Mouse (Mus musculus): ENCODE data around the gene Dennd4a. TPM values are rescaled to one million over a fixed set of nuclear protein-coding genes. Genes with fewer than 3 reads are reported as not detected.
"Not testable (repeated sequence)": the region's sequence is repeated elsewhere in the genome, so short reads cannot be mapped to it uniquely, and the experiment has no call there.

Dennd4a gene
- polyA plus RNA-seq, 1 experiment from 2014 or later, result 8.5 TPM

DNA sequence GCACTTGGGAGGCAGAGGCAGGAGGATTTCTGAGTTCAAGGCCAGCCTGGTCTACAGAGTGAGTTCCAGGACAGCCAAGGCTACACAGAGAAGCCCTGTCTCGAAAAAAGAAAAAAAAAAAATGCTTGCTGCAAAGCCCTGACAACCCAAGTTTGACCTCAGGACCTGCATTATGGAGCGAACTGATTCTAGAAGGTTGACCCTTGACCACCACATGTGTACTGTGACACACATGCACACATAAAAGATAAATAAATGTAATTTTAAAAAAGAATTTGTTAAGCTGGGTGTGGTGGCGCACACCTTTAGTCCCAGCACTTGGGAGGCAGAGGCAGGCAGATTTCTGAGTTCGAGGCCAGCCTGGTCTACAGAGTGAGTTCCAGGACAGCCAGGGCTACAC, 8.5 kb downstream of the Dennd4a start:
- not testable (repeated sequence) for H3K27ac ChIP-seq (replicated peaks); H3K4me2 ChIP-seq (replicated peaks); ATAC-seq (ENCODE audit: insufficient number of reproducible peaks, low FRiP score, low TSS enrichment, low read depth); H3K27me3 ChIP-seq; H3K36me3 ChIP-seq; H3K4me1 ChIP-seq; H3K9ac ChIP-seq; H3K9me3 ChIP-seq (replicated peaks); H3K4me3 ChIP-seq (replicated peaks)
- 90% methylated on average over 4 of the region's 4 CpGs for WGBS

- no peak overlapping the region for H3K4me2 ChIP-seq (replicated peaks)
- ATAC-seq (ENCODE audit: insufficient number of reproducible peaks, low FRiP score, low TSS enrichment, low read depth), result no peak
- H3K4me3 ChIP-seq (replicated peaks), result no peak overlapping the region
- no peaks in the 10 kb centered on the region for H3K27me3 ChIP-seq
- H3K27ac ChIP-seq (replicated peaks), result no peak overlapping the region
- H3K36me3 ChIP-seq, result no peaks in the 10 kb centered on the region
- no peaks in the 10 kb centered on the region for H3K9me3 ChIP-seq (replicated peaks)
- no peaks in the 10 kb centered on the region for H3K4me1 ChIP-seq
- WGBS, result 63% methylated on average over 3 of the region's 3 CpGs
- no peak overlapping the region for H3K9ac ChIP-seq
Observed at GRCm38 (mm10) chr9:64820086-64820795, 9.1 kb downstream of the Dennd4a start.

DNA sequence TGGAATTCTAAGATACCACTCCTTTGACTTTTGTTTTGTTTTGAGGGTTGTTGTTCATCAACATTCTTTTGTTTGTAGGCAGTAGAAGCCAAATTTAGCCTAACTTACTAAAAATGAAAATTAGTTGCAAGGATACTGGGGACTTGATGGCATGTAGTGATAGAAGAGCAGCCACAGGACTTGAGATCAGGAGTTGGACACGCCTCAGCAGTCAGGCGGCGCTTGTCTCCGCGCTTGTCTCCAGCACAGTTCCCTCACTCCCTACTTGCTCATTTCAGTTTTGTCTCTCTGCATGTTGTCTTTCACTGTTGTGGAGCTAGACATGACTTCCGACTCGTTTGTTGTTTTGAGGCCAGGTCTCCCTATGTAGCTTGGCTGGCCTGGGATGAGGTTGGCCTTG, 11.1 kb downstream of the Dennd4a start:
- Histone ChIP-seq H3K4me2 (replicated peaks) (no peak overlapping the region), H3K27me3 (no peaks in the 10 kb centered on the region), H3K9me3 (replicated peaks) (no peaks in the 10 kb centered on the region), H3K4me3 (replicated peaks) (no peak overlapping the region), H3K4me1 (no peaks in the 10 kb centered on the region), H3K9ac (no peak overlapping the region), H3K36me3 (no peaks in the 10 kb centered on the region), H3K27ac (replicated peaks) (no peak overlapping the region)
- WGBS, result 89% methylated on average over 7 of the region's 7 CpGs
- no peak for ATAC-seq (ENCODE audit: insufficient number of reproducible peaks, low FRiP score, low TSS enrichment, low read depth)

- WGBS, result 75% methylated on average over 5 of the region's 5 CpGs
- no peak overlapping the region for H3K4me3 ChIP-seq (replicated peaks)
- no peak for ATAC-seq (ENCODE audit: insufficient number of reproducible peaks, low FRiP score, low TSS enrichment, low read depth)
- H3K36me3 ChIP-seq, result no peaks in the 10 kb centered on the region
- no peak overlapping the region for H3K4me2 ChIP-seq (replicated peaks)
- H3K9ac ChIP-seq, result no peak overlapping the region
- no peaks in the 10 kb centered on the region for H3K4me1 ChIP-seq
- H3K9me3 ChIP-seq (replicated peaks), result no peaks in the 10 kb centered on the region
- H3K27ac ChIP-seq (replicated peaks), result no peak overlapping the region
- H3K27me3 ChIP-seq, result no peaks in the 10 kb centered on the region
Observed at GRCm38 (mm10) chr9:64824389-64825008, 13.4 kb downstream of the Dennd4a start.

DNA sequence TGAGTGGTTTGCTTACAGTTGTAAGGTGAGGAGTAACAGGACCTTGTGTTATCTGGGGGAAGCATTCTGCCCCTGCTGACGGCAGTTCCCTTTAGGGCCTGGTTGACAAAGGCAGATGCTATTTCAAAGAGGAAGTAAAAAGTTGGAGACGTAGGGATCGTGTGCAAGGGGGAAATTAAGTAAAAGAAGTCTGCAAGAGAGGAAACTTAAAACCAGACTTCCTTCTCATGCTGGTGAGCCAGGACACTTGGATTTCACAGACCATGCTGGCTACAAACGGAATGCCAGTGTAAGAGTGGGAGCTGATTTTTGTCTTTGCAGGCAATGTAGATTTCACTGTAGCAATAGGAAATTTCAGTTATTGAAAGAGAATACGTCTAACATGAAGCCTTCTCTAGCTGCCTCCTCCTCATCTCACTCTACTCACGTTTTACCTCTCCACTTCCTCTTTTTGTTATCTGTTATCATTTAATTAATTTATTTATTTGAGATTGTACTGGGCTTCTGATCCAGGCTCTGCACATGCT, 19.0 kb downstream of the Dennd4a start:
- H3K4me2 ChIP-seq (replicated peaks), result no peak overlapping the region
- H3K4me3 ChIP-seq (replicated peaks), result no peak overlapping the region
- ATAC-seq (ENCODE audit: insufficient number of reproducible peaks, low FRiP score, low TSS enrichment, low read depth), result no peak
- no peak overlapping the region for H3K27ac ChIP-seq (replicated peaks)
- H3K9me3 ChIP-seq (replicated peaks), result no peaks in the 10 kb centered on the region
- 0 out of 2 replicates have a peak, but pooled peaks cover 3% of the 10 kb centered on the region for H3K4me1 ChIP-seq
- H3K9ac ChIP-seq, result no peak overlapping the region
- WGBS, result 26% methylated on average over 6 of the region's 6 CpGs
- H3K36me3 ChIP-seq, result no peaks in the 10 kb centered on the region
- no peaks in the 10 kb centered on the region for H3K27me3 ChIP-seq

GRCm38 (mm10) chr9:64830641-64831040, 19.5 kb downstream of the Dennd4a start:
- no peak overlapping the region for H3K4me2 ChIP-seq (replicated peaks)
- H3K9me3 ChIP-seq (replicated peaks), result no peaks in the 10 kb centered on the region
- no peaks in the 10 kb centered on the region for H3K27me3 ChIP-seq
- 81% methylated on average over 7 of the region's 7 CpGs for WGBS
- no peak for ATAC-seq (ENCODE audit: insufficient number of reproducible peaks, low FRiP score, low TSS enrichment, low read depth)
- no peaks in the 10 kb centered on the region for H3K36me3 ChIP-seq
- H3K4me1 ChIP-seq, result 0 out of 2 replicates have a peak, but pooled peaks cover 3% of the 10 kb centered on the region
- H3K9ac ChIP-seq, result no peak overlapping the region
- no peak overlapping the region for H3K4me3 ChIP-seq (replicated peaks)
- H3K27ac ChIP-seq (replicated peaks), result no peak overlapping the region

DNA sequence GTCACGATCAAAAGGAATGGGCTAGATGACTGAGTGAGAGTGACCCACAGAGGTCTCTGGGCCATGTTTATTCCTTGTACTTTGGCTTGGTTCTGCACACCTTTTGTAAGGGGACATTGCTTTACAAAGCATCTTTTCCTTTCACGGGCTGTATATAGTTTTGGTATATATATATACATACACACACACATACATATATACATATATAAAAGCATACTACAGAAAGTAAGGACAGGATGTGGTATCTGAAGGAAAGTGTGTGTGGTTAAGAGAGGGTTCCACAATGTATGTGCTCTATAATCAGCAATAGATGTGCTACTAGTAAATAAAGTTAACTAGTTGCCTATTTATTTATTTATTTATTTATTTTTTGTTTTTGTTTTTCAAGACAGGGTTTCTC, 20.6 kb downstream of the Dennd4a start:
- H3K4me2 ChIP-seq (replicated peaks), result no peak overlapping the region
- no peaks in the 10 kb centered on the region for H3K9me3 ChIP-seq (replicated peaks)
- H3K27me3 ChIP-seq, result no peaks in the 10 kb centered on the region
- H3K4me3 ChIP-seq (replicated peaks), result no peak overlapping the region
- 82% methylated on average over 2 of the region's 2 CpGs for WGBS
- no peak overlapping the region for H3K27ac ChIP-seq (replicated peaks)
- H3K4me1 ChIP-seq, result 0 out of 2 replicates have a peak, but pooled peaks cover 3% of the 10 kb centered on the region
- no peaks in the 10 kb centered on the region for H3K36me3 ChIP-seq
- ATAC-seq (ENCODE audit: insufficient number of reproducible peaks, low FRiP score, low TSS enrichment, low read depth), result no peak
- H3K9ac ChIP-seq, result no peak overlapping the region

DNA sequence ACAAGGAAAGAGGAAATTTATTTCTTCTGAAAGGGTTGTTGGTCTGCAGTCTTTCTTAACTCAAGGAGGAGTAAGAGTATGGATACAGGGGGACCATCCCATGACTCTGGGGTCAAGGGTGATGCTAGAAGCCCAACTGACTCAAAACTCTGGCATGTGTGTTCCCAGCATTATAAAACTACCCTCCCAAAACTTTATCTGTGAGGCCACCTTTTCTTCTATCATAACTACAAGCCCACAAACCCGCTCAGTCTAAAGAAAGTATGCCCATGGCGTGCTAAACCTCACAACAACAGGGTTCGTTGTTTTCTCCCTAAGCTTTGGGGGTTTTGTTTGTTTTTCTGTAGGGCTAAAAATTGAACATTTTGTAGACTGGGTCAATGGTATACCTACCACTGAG, 23.3 kb downstream of the Dennd4a start:
- no peaks in the 10 kb centered on the region for H3K27me3 ChIP-seq
- WGBS, result 94% methylated on average over 3 of the region's 3 CpGs
- no peak overlapping the region for H3K4me2 ChIP-seq (replicated peaks)

DNA sequence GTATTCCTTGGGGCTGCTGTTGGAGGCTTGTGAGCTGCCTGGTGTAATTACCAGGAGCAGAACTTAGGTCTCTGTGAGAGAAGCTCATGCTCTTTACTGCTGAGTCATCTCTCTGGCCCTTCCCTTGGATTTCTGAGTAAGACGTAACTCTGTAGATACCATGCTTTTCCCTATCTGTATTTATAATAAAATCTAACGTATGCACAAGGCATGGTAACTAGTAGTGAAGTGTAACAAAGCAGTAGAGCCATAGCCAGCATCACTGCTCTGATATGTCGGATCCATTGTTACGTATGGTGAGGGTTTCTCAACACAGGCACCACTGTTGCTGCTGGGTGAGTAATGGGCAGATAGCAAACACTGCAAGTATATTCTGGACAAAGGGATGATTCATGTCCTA, 34.2 kb downstream of the Dennd4a start:
- Histone ChIP-seq H3K27ac (replicated peaks) (no peak overlapping the region), H3K4me1 (no peaks in the 10 kb centered on the region), H3K4me3 (replicated peaks) (no peak overlapping the region), H3K9ac (no peak overlapping the region), H3K9me3 (replicated peaks) (no peaks in the 10 kb centered on the region), H3K4me2 (replicated peaks) (no peak overlapping the region), H3K27me3 (no peaks in the 10 kb centered on the region), H3K36me3 (no peaks in the 10 kb centered on the region)
- WGBS, result 84% methylated on average over 4 of the region's 4 CpGs
- no peak for ATAC-seq (ENCODE audit: insufficient number of reproducible peaks, low FRiP score, low TSS enrichment, low read depth)

More for the DNA sequence above, 23.3 kb downstream of the Dennd4a start:
- Histone ChIP-seq H3K4me1 (0 out of 2 replicates have a peak, but pooled peaks cover 3% of the 10 kb centered on the region), H3K27ac (replicated peaks) (no peak overlapping the region), H3K4me3 (replicated peaks) (no peak overlapping the region), H3K9me3 (replicated peaks) (no peaks in the 10 kb centered on the region), H3K36me3 (no peaks in the 10 kb centered on the region), H3K9ac (no peak overlapping the region)
- no peak for ATAC-seq (ENCODE audit: insufficient number of reproducible peaks, low FRiP score, low TSS enrichment, low read depth)

DNA sequence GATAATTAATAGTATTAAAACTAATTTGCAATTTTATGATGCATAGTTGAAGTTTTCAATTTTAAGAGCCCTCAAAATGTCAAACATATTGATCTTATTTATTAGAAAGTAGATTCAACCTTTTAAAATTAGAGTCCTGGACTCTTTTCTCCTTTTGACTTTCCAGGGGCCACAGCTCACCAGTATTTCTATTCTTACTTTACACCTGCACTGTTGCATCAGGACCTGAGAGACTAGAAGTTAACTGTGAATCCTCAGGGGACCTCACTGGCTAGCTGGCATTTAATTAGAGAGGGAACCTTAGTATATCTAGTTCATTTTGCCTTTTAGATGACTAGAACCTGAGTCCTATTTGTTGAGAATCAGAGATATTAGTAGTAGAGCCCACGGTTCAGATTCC, 38.4 kb downstream of the Dennd4a start:
- WGBS, result 85% methylated on average over 1 of the region's 1 CpGs
- H3K4me3 ChIP-seq (replicated peaks), result no peak overlapping the region
- ATAC-seq (ENCODE audit: insufficient number of reproducible peaks, low FRiP score, low TSS enrichment, low read depth), result no peak
- no peaks in the 10 kb centered on the region for H3K9me3 ChIP-seq (replicated peaks)
- H3K36me3 ChIP-seq, result no peaks in the 10 kb centered on the region
- H3K27me3 ChIP-seq, result no peaks in the 10 kb centered on the region
- no peak overlapping the region for H3K9ac ChIP-seq
- H3K4me2 ChIP-seq (replicated peaks), result no peak overlapping the region
- H3K4me1 ChIP-seq, result no peaks in the 10 kb centered on the region
- no peak overlapping the region for H3K27ac ChIP-seq (replicated peaks)

- no peak overlapping the region for H3K4me2 ChIP-seq (replicated peaks)
- no peaks in the 10 kb centered on the region for H3K4me1 ChIP-seq
- H3K9me3 ChIP-seq (replicated peaks), result no peaks in the 10 kb centered on the region
- H3K27me3 ChIP-seq, result no peaks in the 10 kb centered on the region
- ATAC-seq (ENCODE audit: insufficient number of reproducible peaks, low FRiP score, low TSS enrichment, low read depth), result no peak
- no peak overlapping the region for H3K4me3 ChIP-seq (replicated peaks)
- H3K36me3 ChIP-seq, result peaks cover 7% of the 10 kb centered on the region; the same call in 1 of the 2 replicates
- H3K9ac ChIP-seq, result no peak overlapping the region
- no peak overlapping the region for H3K27ac ChIP-seq (replicated peaks)
Observed at GRCm38 (mm10) chr9:64860083-64860482, 48.9 kb downstream of the Dennd4a start.
